Mouse (Mus musculus): Measurements from ENCODE around the gene Slc9b2.

- no peak for TF ChIP-seq CTCF (IDR thresholded peaks at IDR 0.05; ENCODE audit: extremely low read depth, insufficient read depth, insufficient read length, insufficient replicate concordance)
- no peak for TF ChIP-seq POLR2A (IDR thresholded peaks at IDR 0.05; ENCODE audit: low read depth, low read length)
These were observed 72.4 kb downstream of the Slc9b2 start for GRCm38 (mm10) chr3:135379868-135380267.

Data from spleen, adult 2 months (tissue).